Mouse (Mus musculus) liver, postnatal 0 days (tissue): ENCODE measurements around the gene Npm3.

ENCODE experiments used
- CTCF ChIP-seq: sonication (generic); IDR thresholded peaks from 2 replicates; pipeline ENCODE4 v1.5.1; 2016; ENCODE audit warnings: antibody characterized with exemption, low read depth
- EP300 ChIP-seq: IDR thresholded peaks from 2 replicates; pipeline ENCODE4 v1.6.1; 2016; ENCODE audit warnings: antibody characterized with exemption, low read depth, mild to moderate bottlenecking

- TF ChIP-seq CTCF (peak; percentile 94), EP300 (no peak)
These were observed 3.0 kb downstream of the Npm3 start for GRCm38 (mm10) chr19:45746153-45747020.
